Mouse (Mus musculus): ENCODE measurements around the gene Kxd1. TPM values are rescaled to one million over a fixed set of nuclear protein-coding genes. Genes with fewer than 3 reads are reported as not detected.

The Kxd1 gene
- total and polyA plus RNA-seq, 3 experiments, result 47.5 to 180 (median 49.9) TPM

- H3K27me3 ChIP-seq (ENCODE audit: insufficient read depth, low read length), result no peaks in the 10 kb centered on the region
- H3K4me3 ChIP-seq (ENCODE audit: low read depth, low read length), result no peak overlapping the region
- ATAC-seq (ENCODE audit: extremely low read depth, insufficient number of reproducible peaks, low FRiP score, poor library complexity, severe bottlenecking) (no peak), DNase-seq (ENCODE audit: low spot score) (no peak)
- no peaks in the 10 kb centered on the region for H3K9me3 ChIP-seq (replicated peaks)
- peaks cover 48% of the 10 kb centered on the region for H3K4me1 ChIP-seq (ENCODE audit: insufficient read depth, low read depth, low read length)
- H3K36me3 ChIP-seq (replicated peaks), result peaks cover 99% of the 10 kb centered on the region
- TF ChIP-seq POLR2AphosphoS5 (IDR thresholded peaks at IDR 0.05; ENCODE audit: insufficient replicate concordance, low read depth, low read length) (no peak), CTCF (IDR thresholded peaks at IDR 0.05; ENCODE audit: low read depth, low read length) (no peak), GATA2 (IDR thresholded peaks at IDR 0.05; ENCODE audit: borderline replicate concordance, low read depth, low read length) (no peak), GATA1 (IDR thresholded peaks at IDR 0.05; ENCODE audit: borderline replicate concordance, low read length) (no peak), TAL1 (conservative IDR thresholded peaks at IDR 0.05; ENCODE audit: low read depth, low read length) (no peak)
These were observed 62.1 kb downstream of the Kxd1 start for GRCm38 (mm10) chr8:70465701-70466100.

DNA sequence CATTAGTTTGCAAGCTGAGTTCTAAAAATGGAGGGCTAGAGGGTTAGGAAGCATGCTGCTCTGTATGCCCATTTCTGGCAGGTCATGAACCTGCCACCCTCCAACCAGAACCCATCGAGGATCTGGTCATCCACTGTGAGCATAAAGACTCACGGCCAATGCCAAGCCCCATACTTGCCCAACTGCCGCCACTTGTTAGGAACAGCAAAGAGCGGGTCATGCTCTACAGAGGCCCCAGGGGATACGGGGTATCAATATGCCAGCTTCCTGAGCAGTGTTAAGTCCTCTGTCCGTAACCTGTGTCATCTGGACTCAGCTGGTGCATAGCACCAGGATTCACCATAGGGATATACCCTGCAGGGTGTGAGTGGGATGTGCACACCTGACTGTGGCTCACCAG is 63.6 kb downstream of the Kxd1 start:
- ATAC-seq (ENCODE audit: extremely low read depth, insufficient number of reproducible peaks, low FRiP score, poor library complexity, severe bottlenecking) (no peak), DNase-seq (ENCODE audit: low spot score) (no peak)
- peaks cover 39% of the 10 kb centered on the region for H3K4me1 ChIP-seq (ENCODE audit: insufficient read depth, low read depth, low read length)
- TF ChIP-seq GATA1 (IDR thresholded peaks at IDR 0.05; ENCODE audit: borderline replicate concordance, low read length), result no peak
- TF ChIP-seq POLR2AphosphoS5 (IDR thresholded peaks at IDR 0.05; ENCODE audit: insufficient replicate concordance, low read depth, low read length), result no peak
- TF ChIP-seq TAL1 (conservative IDR thresholded peaks at IDR 0.05; ENCODE audit: low read depth, low read length), result no peak
- TF ChIP-seq CTCF (IDR thresholded peaks at IDR 0.05; ENCODE audit: low read depth, low read length), result no peak
- TF ChIP-seq GATA2 (IDR thresholded peaks at IDR 0.05; ENCODE audit: borderline replicate concordance, low read depth, low read length), result no peak
- peaks cover 7% of the 10 kb centered on the region for H3K9me3 ChIP-seq (replicated peaks)
- H3K27me3 ChIP-seq (ENCODE audit: insufficient read depth, low read length), result no peaks in the 10 kb centered on the region
- H3K36me3 ChIP-seq (replicated peaks), result peaks cover 98% of the 10 kb centered on the region
- H3K4me3 ChIP-seq (ENCODE audit: low read depth, low read length), result no peak overlapping the region

- no peaks in the 10 kb centered on the region for H3K27me3 ChIP-seq (ENCODE audit: insufficient read depth, low read length)
- peaks cover 7% of the 10 kb centered on the region for H3K9me3 ChIP-seq (replicated peaks)
- ATAC-seq (ENCODE audit: extremely low read depth, insufficient number of reproducible peaks, low FRiP score, poor library complexity, severe bottlenecking) (no peak), DNase-seq (ENCODE audit: low spot score) (no peak)
- peaks cover 35% of the 10 kb centered on the region for H3K4me1 ChIP-seq (ENCODE audit: insufficient read depth, low read depth, low read length)
- H3K4me3 ChIP-seq (ENCODE audit: low read depth, low read length), result no peak overlapping the region
- no peak for TF ChIP-seq GATA1 (IDR thresholded peaks at IDR 0.05; ENCODE audit: borderline replicate concordance, low read length)
- no peak for TF ChIP-seq GATA2 (IDR thresholded peaks at IDR 0.05; ENCODE audit: borderline replicate concordance, low read depth, low read length)
- TF ChIP-seq POLR2AphosphoS5 (IDR thresholded peaks at IDR 0.05; ENCODE audit: insufficient replicate concordance, low read depth, low read length), result no peak
- TF ChIP-seq CTCF (IDR thresholded peaks at IDR 0.05; ENCODE audit: low read depth, low read length), result no peak
- no peak for TF ChIP-seq TAL1 (conservative IDR thresholded peaks at IDR 0.05; ENCODE audit: low read depth, low read length)
- peaks cover 94% of the 10 kb centered on the region for H3K36me3 ChIP-seq (replicated peaks)
These were observed 64.5 kb downstream of the Kxd1 start for GRCm38 (mm10) chr8:70463306-70463705.

- DNase-seq (ENCODE audit: low spot score) (no peak), ATAC-seq (ENCODE audit: extremely low read depth, insufficient number of reproducible peaks, low FRiP score, poor library complexity, severe bottlenecking) (no peak)
- Histone ChIP-seq H3K4me1 (ENCODE audit: insufficient read depth, low read depth, low read length) (peaks cover 34% of the 10 kb centered on the region), H3K27me3 (ENCODE audit: insufficient read depth, low read length) (no peaks in the 10 kb centered on the region), H3K9me3 (replicated peaks) (peaks cover 7% of the 10 kb centered on the region), H3K4me3 (ENCODE audit: low read depth, low read length) (no peak overlapping the region), H3K36me3 (replicated peaks) (peaks cover 94% of the 10 kb centered on the region)
- TF ChIP-seq GATA2 (IDR thresholded peaks at IDR 0.05; ENCODE audit: borderline replicate concordance, low read depth, low read length), result no peak
- TF ChIP-seq POLR2AphosphoS5 (IDR thresholded peaks at IDR 0.05; ENCODE audit: insufficient replicate concordance, low read depth, low read length), result no peak
- TF ChIP-seq CTCF (IDR thresholded peaks at IDR 0.05; ENCODE audit: low read depth, low read length), result no peak
- TF ChIP-seq GATA1 (IDR thresholded peaks at IDR 0.05; ENCODE audit: borderline replicate concordance, low read length), result no peak
- no peak for TF ChIP-seq TAL1 (conservative IDR thresholded peaks at IDR 0.05; ENCODE audit: low read depth, low read length)
These were observed 65.3 kb downstream of the Kxd1 start for GRCm38 (mm10) chr8:70462516-70462813.

DNA sequence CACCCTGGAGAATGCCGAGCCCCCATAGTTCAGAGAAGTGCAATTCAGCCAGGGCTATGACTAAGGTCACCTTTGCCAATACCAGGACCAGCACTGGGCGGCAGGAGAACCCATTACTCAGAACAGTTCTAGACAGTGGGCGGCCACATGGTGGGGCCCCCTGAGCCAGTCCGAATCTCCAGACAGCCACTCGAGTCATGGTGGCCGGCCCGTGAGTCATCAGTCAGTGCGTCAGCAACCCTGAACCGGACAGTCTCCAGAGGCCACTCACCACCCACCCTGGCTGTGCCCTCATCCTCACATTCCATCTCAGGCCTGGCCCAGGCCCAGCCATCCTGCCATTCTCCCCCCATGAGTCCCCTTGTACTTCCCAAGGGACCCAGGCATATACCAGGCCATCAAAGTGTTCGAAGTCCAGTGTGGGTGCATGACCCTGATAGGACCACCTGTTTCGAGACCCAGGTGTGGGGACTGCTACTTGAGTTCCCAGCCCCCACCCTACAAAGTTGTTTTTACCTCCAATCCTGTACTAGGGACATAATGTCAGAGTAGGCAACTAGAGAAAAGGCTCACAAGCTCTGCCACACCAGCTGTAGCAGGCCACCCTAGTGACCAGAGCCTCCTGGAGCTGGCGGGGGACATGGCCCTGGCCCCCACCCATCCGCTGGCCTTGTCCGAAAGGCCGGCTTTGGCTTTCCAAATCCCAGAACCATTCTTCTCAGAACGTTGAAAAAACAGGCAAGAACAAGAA is 65.8 kb downstream of the Kxd1 start:
- H3K4me3 ChIP-seq (ENCODE audit: low read depth, low read length), result no peak overlapping the region
- H3K4me1 ChIP-seq (ENCODE audit: insufficient read depth, low read depth, low read length), result peaks cover 35% of the 10 kb centered on the region
- H3K27me3 ChIP-seq (ENCODE audit: insufficient read depth, low read length), result no peaks in the 10 kb centered on the region
- H3K9me3 ChIP-seq (replicated peaks), result peaks cover 7% of the 10 kb centered on the region
- no peak for DNase-seq (ENCODE audit: low spot score)
- TF ChIP-seq CTCF (IDR thresholded peaks at IDR 0.05; ENCODE audit: low read depth, low read length), result no peak
- no peak for TF ChIP-seq GATA1 (IDR thresholded peaks at IDR 0.05; ENCODE audit: borderline replicate concordance, low read length)
- TF ChIP-seq GATA2 (IDR thresholded peaks at IDR 0.05; ENCODE audit: borderline replicate concordance, low read depth, low read length), result no peak
- TF ChIP-seq POLR2AphosphoS5 (IDR thresholded peaks at IDR 0.05; ENCODE audit: insufficient replicate concordance, low read depth, low read length), result no peak
- no peak for TF ChIP-seq TAL1 (conservative IDR thresholded peaks at IDR 0.05; ENCODE audit: low read depth, low read length)
- no peak for ATAC-seq (ENCODE audit: extremely low read depth, insufficient number of reproducible peaks, low FRiP score, poor library complexity, severe bottlenecking)
- H3K36me3 ChIP-seq (replicated peaks), result peaks cover 94% of the 10 kb centered on the region

DNA sequence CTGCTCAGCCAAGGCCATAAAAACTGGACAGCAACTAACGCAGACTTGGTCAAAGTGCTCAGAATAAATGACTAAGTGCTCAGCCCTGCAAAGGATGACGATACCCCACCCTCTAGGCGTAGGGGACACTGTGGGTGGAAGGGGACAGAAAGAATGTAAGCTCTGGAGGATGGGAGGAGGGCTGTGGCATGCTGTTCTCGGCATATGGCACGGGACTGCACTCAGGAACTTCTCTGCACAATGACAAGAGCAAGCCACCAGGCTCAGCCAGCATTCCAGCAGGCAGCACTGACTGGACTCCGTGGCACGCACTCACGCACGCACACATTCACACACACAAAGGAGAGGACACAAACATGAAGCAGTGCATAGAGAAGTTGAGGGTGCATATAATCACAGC is 67.2 kb downstream of the Kxd1 start:
- ATAC-seq (ENCODE audit: extremely low read depth, insufficient number of reproducible peaks, low FRiP score, poor library complexity, severe bottlenecking) (no peak), DNase-seq (ENCODE audit: low spot score) (no peak)
- Histone ChIP-seq H3K9me3 (replicated peaks) (peaks cover 7% of the 10 kb centered on the region), H3K36me3 (replicated peaks) (peaks cover 94% of the 10 kb centered on the region), H3K27me3 (ENCODE audit: insufficient read depth, low read length) (no peaks in the 10 kb centered on the region), H3K4me1 (ENCODE audit: insufficient read depth, low read depth, low read length) (peaks cover 43% of the 10 kb centered on the region), H3K4me3 (ENCODE audit: low read depth, low read length) (no peak overlapping the region)
- TF ChIP-seq CTCF (IDR thresholded peaks at IDR 0.05; ENCODE audit: low read depth, low read length) (no peak), GATA2 (IDR thresholded peaks at IDR 0.05; ENCODE audit: borderline replicate concordance, low read depth, low read length) (no peak), POLR2AphosphoS5 (IDR thresholded peaks at IDR 0.05; ENCODE audit: insufficient replicate concordance, low read depth, low read length) (no peak), TAL1 (conservative IDR thresholded peaks at IDR 0.05; ENCODE audit: low read depth, low read length) (no peak), GATA1 (IDR thresholded peaks at IDR 0.05; ENCODE audit: borderline replicate concordance, low read length) (no peak)

Data from G1E (cell line).